Mouse (Mus musculus) ES-E14 (cell line): Measurements from ENCODE around the gene Tysnd1. TPM values are rescaled to one million over a fixed set of nuclear protein-coding genes. Genes with fewer than 3 reads are reported as not detected.

Experiments used
- DNase-seq: peaks from one replicate; pipeline ENCODE4 v3.0.0-alpha.2; 2013; ENCODE audit warnings: low read depth, low spot score
- H3K27ac ChIP-seq: 2 replicates; pipeline ENCODE4 v1.5.1; 2012; ENCODE audit warnings: low read depth, mild to moderate bottlenecking, low read length, moderate library complexity, mixed read lengths; ENCODE audit not compliant: poor library complexity, insufficient read depth, severe bottlenecking
- H3K36me3 ChIP-seq: 2 replicates; pipeline ENCODE4 v1.6.1; 2012; ENCODE audit warnings: mild to moderate bottlenecking, low read length, moderate library complexity, mixed read lengths; ENCODE audit not compliant: control insufficient read depth, poor library complexity, insufficient read depth, severe bottlenecking
- H3K4me1 ChIP-seq, 2 experiments: fragments of 150-350 bp in 1 of 2; sonication (generic) in 1 of 2; 2 replicates each; pipeline ENCODE4 v1.6.1; 2012; ENCODE audit warnings: low read length in 2 of 2, mild to moderate bottlenecking in 1 of 2, mixed read lengths in 1 of 2; ENCODE audit not compliant: control insufficient read depth in 2 of 2, insufficient read depth in 2 of 2, poor library complexity in 1 of 2
- H3K4me3 ChIP-seq, 2 experiments: fragments of 150-350 bp in 1 of 2; sonication (generic) in 1 of 2; 2 replicates each; pipeline ENCODE4 v1.5.1; 2012; ENCODE audit warnings: low read length in 2 of 2, low read depth in 1 of 2, mild to moderate bottlenecking in 1 of 2, mixed read lengths in 1 of 2; ENCODE audit not compliant: insufficient read depth in 1 of 2, poor library complexity in 1 of 2, severe bottlenecking in 1 of 2
- H3K9ac ChIP-seq: 2 replicates; pipeline ENCODE4 v1.6.1; 2012; ENCODE audit warnings: low read depth, mild to moderate bottlenecking, low read length, mixed read lengths; ENCODE audit not compliant: poor library complexity, insufficient read depth, severe bottlenecking
- H3K9me3 ChIP-seq: fragments of 150-350 bp; sonication (generic); 2 replicates; pipeline ENCODE4 v1.6.1; 2012; ENCODE audit warnings: low read depth, mild to moderate bottlenecking, low read length; ENCODE audit not compliant: control insufficient read depth, insufficient read depth
- CHD2 ChIP-seq: IDR thresholded peaks from 2 replicates; pipeline ENCODE4 v1.6.1; 2014; ENCODE audit warnings: mild to moderate bottlenecking, low read depth, low read length, inconsistent platforms
- HCFC1 ChIP-seq: IDR thresholded peaks from 2 replicates; pipeline ENCODE4 v1.6.1; 2012; ENCODE audit warnings: low read length, inconsistent platforms, borderline replicate concordance; ENCODE audit not compliant: insufficient read depth
- MAFK ChIP-seq: IDR thresholded peaks from 2 replicates; pipeline ENCODE4 v1.6.1; 2014; ENCODE audit warnings: mild to moderate bottlenecking, low read depth, low read length, inconsistent platforms; ENCODE audit not compliant: insufficient read depth
- ZC3H11A ChIP-seq: IDR thresholded peaks from 2 replicates; pipeline ENCODE4 v1.6.1; 2012; ENCODE audit warnings: low read depth, mild to moderate bottlenecking, inconsistent platforms, low read length, borderline replicate concordance
- ZNF384 ChIP-seq: IDR thresholded peaks from 2 replicates; pipeline ENCODE4 v1.6.1; 2012; ENCODE audit warnings: low read depth, low read length, inconsistent platforms
- in situ Hi-C, 2 experiments: fragments of 600-800 bp; cut with MboI; formaldehyde crosslinking; loops; one replicate each; pipeline ENCODE4 v1.15.1; 2025; ENCODE audit warnings: low sequenced_read_pairs in 2 of 2, inconsistent platforms in 1 of 2; ENCODE audit not compliant: unreplicated experiment in 2 of 2
- total RNA-seq: library from RNA; depleted of rRNA; stranded (reverse); fragments of 300-350 nt; gene quantifications from 2 replicates; pipeline ENCODE4 v1.2.3, GENCODE M21; 2012

Gene Tysnd1
- total RNA-seq, 1 experiment = 33.5 TPM

DNA sequence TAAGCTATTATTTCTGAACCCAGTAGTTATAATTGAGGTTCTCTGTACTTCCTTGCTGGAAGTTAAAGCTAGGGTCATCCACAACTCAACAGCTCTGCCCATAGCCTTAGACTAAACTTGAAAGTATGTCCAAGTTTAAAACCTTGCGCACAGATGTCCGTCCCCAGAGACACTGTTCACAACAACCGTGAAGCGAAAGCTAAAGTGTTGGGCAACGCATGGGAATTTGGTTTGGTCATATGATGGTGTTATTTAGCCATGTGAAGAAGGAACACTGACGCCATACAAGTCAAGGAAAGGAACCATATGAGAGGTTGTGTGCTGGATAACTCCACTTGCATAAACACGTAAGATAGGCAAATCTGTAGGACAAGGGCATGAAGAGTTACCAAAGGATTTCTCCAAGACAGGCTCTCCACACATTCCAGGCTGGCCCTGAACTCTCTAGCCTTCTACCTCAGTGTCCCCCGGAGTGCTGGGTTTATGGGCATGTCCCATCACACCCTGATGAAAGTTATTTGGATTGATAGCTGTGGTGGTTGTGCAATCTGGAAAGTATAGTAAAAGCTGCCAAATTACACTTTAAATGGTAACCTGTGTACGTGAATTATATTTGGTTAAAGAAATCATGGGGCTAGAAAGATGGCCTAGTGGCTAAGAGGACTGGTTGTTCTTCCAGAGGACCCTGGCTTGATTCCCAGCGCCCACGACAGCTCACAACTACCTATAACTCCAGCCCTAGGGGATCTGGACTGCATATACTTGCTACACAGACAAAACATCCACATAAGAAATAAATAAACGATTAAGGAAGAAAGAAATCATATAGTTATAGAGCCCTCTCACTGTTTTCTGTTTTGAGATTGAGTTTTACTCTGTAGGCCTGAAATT, 22.3 kb downstream of the Tysnd1 start:
- in situ Hi-C loops = no loop called here
- H3K4me1 ChIP-seq = peaks cover 0 to 8% of the 10 kb centered on the region in 2 experiments; a peak in 3 of 4 replicates
- H3K27ac ChIP-seq = no peak overlapping the region
- H3K4me3 ChIP-seq = no peak overlapping the region
- no peak overlapping the region for H3K9ac ChIP-seq
- H3K9me3 ChIP-seq = no peaks in the 10 kb centered on the region
- DNase-seq = no peak
- TF ChIP-seq ZC3H11A (no peak), CHD2 (no peak), ZNF384 (no peak), HCFC1 (no peak), MAFK (no peak)
- no peaks in the 10 kb centered on the region for H3K36me3 ChIP-seq

DNA sequence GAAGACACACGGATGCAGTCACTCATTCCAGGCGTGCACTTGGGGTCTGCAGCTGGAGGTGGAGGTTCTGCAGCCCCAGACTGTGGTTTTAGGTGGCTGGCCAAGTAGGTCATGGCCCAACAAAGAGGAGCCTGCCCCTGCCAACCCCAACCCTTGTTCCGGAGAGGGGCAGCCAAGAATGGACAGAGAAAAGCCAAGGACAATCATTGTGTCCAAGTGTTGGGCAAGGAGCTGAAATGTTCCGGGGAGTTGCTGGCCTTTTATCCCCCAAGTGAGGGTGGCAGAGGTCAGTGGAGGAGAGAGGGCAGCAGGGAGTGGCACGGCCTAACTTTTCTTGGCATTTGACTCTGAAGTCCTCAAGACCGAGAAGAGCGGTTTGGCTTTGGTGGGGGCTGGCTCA, 25.0 kb downstream of the Tysnd1 start:
- H3K27ac ChIP-seq = no peak overlapping the region
- in situ Hi-C loops = no loop called here
- H3K36me3 ChIP-seq = no peaks in the 10 kb centered on the region
- no peak overlapping the region for H3K4me3 ChIP-seq
- no peak overlapping the region for H3K9ac ChIP-seq
- no peak for DNase-seq
- peaks cover 0 to 4% of the 10 kb centered on the region in 2 experiments; a peak in 1 of 4 replicates for H3K4me1 ChIP-seq
- no peaks in the 10 kb centered on the region for H3K9me3 ChIP-seq
- TF ChIP-seq HCFC1 = no peak

DNA sequence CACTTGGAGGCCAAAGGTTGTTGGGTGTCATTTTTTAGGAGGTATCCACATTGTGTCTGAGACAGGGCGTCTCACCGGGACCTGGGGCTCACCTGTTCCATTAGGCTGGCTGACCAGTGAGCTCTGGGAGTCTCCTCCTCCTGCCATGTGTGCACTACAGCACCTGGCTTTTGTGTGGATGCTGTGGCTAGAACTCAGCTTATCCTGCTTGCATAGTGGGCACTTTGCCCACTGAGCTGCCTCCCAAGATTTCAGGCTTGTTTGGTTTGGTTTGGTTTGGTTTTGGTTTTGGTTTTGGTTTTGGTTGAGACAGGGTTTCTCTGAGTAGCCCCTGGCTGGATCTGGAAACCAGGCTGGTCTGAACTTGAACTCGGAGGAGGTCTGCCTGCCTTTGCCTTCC, 26.9 kb downstream of the Tysnd1 start:
- H3K9me3 ChIP-seq = no peaks in the 10 kb centered on the region
- no peak overlapping the region for H3K27ac ChIP-seq
- in situ Hi-C loops = no loop called here

DNA sequence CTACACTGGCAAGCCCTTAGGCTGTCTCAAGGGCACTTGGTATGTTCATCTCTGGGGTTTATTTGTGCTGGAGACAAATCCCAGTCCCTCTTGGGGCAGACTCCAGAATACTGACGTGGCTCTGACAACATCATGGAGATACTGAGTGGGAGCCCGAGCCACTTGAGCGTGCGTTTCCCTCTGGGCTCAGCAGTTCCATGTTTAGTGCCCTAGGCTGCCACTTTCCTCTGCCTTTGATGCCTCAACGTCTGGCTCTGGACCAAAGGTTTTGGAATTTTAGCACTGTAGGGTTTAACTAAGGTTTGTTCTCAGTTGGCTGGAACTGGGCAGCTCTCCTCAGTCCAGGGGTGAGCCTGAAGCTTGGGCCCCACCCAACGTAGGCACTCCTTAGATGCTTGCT, 28.0 kb downstream of the Tysnd1 start:
- Histone ChIP-seq H3K27ac (no peak overlapping the region), H3K9ac (no peak overlapping the region), H3K36me3 (no peaks in the 10 kb centered on the region), H3K9me3 (no peaks in the 10 kb centered on the region), H3K4me1 (no peaks in the 10 kb centered on the region), H3K4me3 (no peak overlapping the region)
- no peak for TF ChIP-seq ZC3H11A
- TF ChIP-seq CHD2 = no peak
- no peak for TF ChIP-seq MAFK
- TF ChIP-seq HCFC1 = no peak
- TF ChIP-seq ZNF384 = no peak
- DNase-seq = no peak
- in situ Hi-C loops = no loop called here

More for the DNA sequence above, 26.9 kb downstream of the Tysnd1 start:
- Histone ChIP-seq H3K9ac (no peak overlapping the region), H3K4me1 (no peaks in the 10 kb centered on the region), H3K36me3 (no peaks in the 10 kb centered on the region), H3K4me3 (no peak overlapping the region)
- no peak for DNase-seq
- no peak for TF ChIP-seq HCFC1
- TF ChIP-seq MAFK = no peak
- no peak for TF ChIP-seq ZNF384
- no peak for TF ChIP-seq CHD2
- TF ChIP-seq ZC3H11A = no peak

DNA sequence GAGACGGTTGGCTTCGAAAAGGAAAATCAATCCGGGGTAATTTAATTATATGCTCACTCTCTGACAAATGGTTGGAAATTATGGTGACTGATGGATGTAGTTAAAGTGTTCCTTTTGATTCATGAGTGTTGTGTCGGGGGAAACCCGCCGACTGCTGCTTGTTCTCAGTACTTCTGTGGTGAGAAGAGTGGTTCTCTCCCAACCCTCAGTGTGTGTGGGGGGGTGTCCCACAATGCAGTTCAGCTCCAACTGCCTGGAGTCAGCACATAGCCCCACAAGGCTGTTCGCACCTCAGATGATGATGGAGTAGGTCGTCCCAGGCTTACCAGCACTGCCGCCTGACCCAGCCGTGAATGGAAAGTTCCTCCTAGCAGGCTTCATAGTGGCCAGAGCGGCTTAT, 33.9 kb downstream of the Tysnd1 start:
- in situ Hi-C loops = no loop called here
- no peak overlapping the region for H3K27ac ChIP-seq
- TF ChIP-seq HCFC1 = no peak
- TF ChIP-seq MAFK = no peak
- TF ChIP-seq ZC3H11A = no peak
- no peak for TF ChIP-seq ZNF384
- TF ChIP-seq CHD2 = no peak
- peaks cover 0 to 6% of the 10 kb centered on the region in 2 experiments; a peak in 1 of 4 replicates for H3K4me1 ChIP-seq
- H3K4me3 ChIP-seq = no peak overlapping the region
- H3K9ac ChIP-seq = no peak overlapping the region
- no peaks in the 10 kb centered on the region for H3K36me3 ChIP-seq
- DNase-seq = no peak
- no peaks in the 10 kb centered on the region for H3K9me3 ChIP-seq
